Mouse (Mus musculus): ENCODE data around the gene Lmcd1. TPM values are rescaled to one million over a fixed set of nuclear protein-coding genes. Genes with fewer than 3 reads are reported as not detected.

Gene Lmcd1
- total and polyA plus RNA-seq, 3 experiments, result 0.64 to 4.8 (median 2.3) TPM

DNA sequence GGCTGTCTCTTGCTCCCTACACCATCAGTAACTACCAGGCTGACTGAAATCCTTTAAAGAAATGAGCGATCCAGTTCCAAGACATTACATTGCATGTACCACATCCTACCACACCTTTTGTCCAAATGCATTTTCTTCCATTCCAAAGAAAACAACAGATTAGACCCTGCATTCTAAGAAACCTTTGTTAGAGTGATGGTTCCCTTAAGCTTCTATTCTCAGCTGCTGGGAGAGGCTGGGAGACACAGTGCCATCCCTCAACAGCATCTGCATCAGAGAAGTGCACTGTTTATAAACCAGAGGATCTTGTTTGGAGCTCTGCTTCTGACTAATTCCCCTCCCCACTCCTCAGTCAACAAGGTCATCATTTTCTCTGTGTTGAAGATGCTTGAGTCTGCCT, 27.1 kb downstream of the Lmcd1 start:
- Histone ChIP-seq H3K79me2 (replicated peaks; ENCODE audit: control insufficient read depth, extremely low read depth, insufficient read depth, poor library complexity, severe bottlenecking) (no peaks in the 10 kb centered on the region), H3K36me3 (replicated peaks in 1 of 2; ENCODE audit: control insufficient read depth in 1 of 2, insufficient read depth in 1 of 2, low read length in 1 of 2) (no peaks in the 10 kb centered on the region), H3K4me2 (ENCODE audit: insufficient read depth, low read depth, poor library complexity, severe bottlenecking) (no peak overlapping the region), H3K9me3 (replicated peaks; ENCODE audit: low read length) (no peaks in the 10 kb centered on the region), H3K9ac (ENCODE audit: insufficient read depth, low read depth) (no peak overlapping the region), H3K27ac (ENCODE audit: insufficient read depth, low read depth) (no peak overlapping the region), H3K27me3 (replicated peaks) (peaks cover 6% of the 10 kb centered on the region), H3K4me3 (replicated peaks in 1 of 3; ENCODE audit: low read depth in 2 of 3, low read length in 2 of 3, poor library complexity in 1 of 3) (no peak overlapping the region), H3K4me1 (ENCODE audit: control insufficient read depth in 1 of 2, insufficient read depth in 2 of 2) (no peaks in the 10 kb centered on the region)
- DNase-seq (ENCODE audit: extremely low read depth), result no peak
- in situ Hi-C loops (cut with MboI; ENCODE audit: low pct_ligation_motif_present, low pct_unique_long_range_greater_than_20kb, low sequenced_read_pairs), result no loop called here
- dilution Hi-C loops (cut with MboI; ENCODE audit: extremely low pct_ligation_motif_present, extremely low pct_unique_long_range_greater_than_20kb, low sequenced_read_pairs), result no loop called here
- TF ChIP-seq ZMIZ1 (IDR thresholded peaks at IDR 0.05; ENCODE audit: low read depth, low read length), result no peak
- TF ChIP-seq TBP (conservative IDR thresholded peaks at IDR 0.05; ENCODE audit: low read depth, low read length), result no peak
- no peak for TF ChIP-seq USF1 (IDR thresholded peaks at IDR 0.05; ENCODE audit: low read depth, low read length)
- no peak for TF ChIP-seq UBTF (IDR thresholded peaks at IDR 0.05; ENCODE audit: low read depth, low read length)
- no peak for TF ChIP-seq CTCF (conservative IDR thresholded peaks at IDR 0.05 in 1 of 2, IDR thresholded peaks at IDR 0.05 in 1 of 2; ENCODE audit: low read depth in 2 of 2, low read length in 2 of 2)
- TF ChIP-seq MXI1 (IDR thresholded peaks at IDR 0.05; ENCODE audit: low read depth, low read length), result no peak
- no peak for TF ChIP-seq CHD2 (IDR thresholded peaks at IDR 0.05; ENCODE audit: low read length)
- TF ChIP-seq ETS1 (conservative IDR thresholded peaks at IDR 0.05; ENCODE audit: low read depth, low read length), result no peak

DNA sequence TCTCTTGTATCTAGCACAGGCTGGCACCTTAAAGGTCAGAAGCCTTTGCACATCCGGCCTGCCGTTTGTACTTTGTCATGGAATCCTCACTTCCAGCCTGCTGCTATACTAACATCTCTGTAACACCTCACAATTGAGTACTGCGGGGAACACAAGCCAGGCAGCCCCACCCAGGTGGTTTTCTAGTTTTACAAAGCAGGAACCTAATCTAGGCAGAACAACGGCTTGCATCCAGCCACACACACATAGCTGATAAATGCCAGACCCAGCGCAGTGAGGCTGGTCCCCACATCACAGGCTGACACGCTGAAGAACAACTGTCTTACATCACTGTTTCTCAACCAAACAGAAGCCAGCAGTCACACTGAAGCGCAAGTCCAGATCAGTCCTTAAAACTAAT, 28.7 kb downstream of the Lmcd1 start:
- dilution Hi-C loops (cut with MboI; ENCODE audit: extremely low pct_ligation_motif_present, extremely low pct_unique_long_range_greater_than_20kb, low sequenced_read_pairs), result no loop called here
- in situ Hi-C loops (cut with MboI; ENCODE audit: low pct_ligation_motif_present, low pct_unique_long_range_greater_than_20kb, low sequenced_read_pairs), result no loop called here
- no peak for DNase-seq (ENCODE audit: extremely low read depth)

More for the DNA sequence above, 28.7 kb downstream of the Lmcd1 start:
- Histone ChIP-seq H3K9ac (ENCODE audit: insufficient read depth, low read depth) (no peak overlapping the region), H3K9me3 (replicated peaks; ENCODE audit: low read length) (no peaks in the 10 kb centered on the region), H3K4me1 (ENCODE audit: control insufficient read depth in 1 of 2, insufficient read depth in 2 of 2) (no peaks in the 10 kb centered on the region), H3K4me2 (ENCODE audit: insufficient read depth, low read depth, poor library complexity, severe bottlenecking) (no peak overlapping the region), H3K4me3 (replicated peaks in 1 of 3; ENCODE audit: low read depth in 2 of 3, low read length in 2 of 3, poor library complexity in 1 of 3) (no peak overlapping the region), H3K79me2 (replicated peaks; ENCODE audit: control insufficient read depth, extremely low read depth, insufficient read depth, poor library complexity, severe bottlenecking) (no peaks in the 10 kb centered on the region), H3K36me3 (replicated peaks in 1 of 2; ENCODE audit: control insufficient read depth in 1 of 2, insufficient read depth in 1 of 2, low read length in 1 of 2) (no peaks in the 10 kb centered on the region), H3K27ac (ENCODE audit: insufficient read depth, low read depth) (no peak overlapping the region), H3K27me3 (replicated peaks) (peaks cover 6% of the 10 kb centered on the region)
- TF ChIP-seq POLR2A (IDR thresholded peaks at IDR 0.05; ENCODE audit: low read depth, low read length) (no peak), SMC3 (IDR thresholded peaks at IDR 0.05; ENCODE audit: low read depth, low read length) (no peak), IRF4 (IDR thresholded peaks at IDR 0.05; ENCODE audit: low read depth, low read length) (no peak), TCF12 (IDR thresholded peaks at IDR 0.05; ENCODE audit: low read depth, low read length) (no peak), ZMIZ1 (IDR thresholded peaks at IDR 0.05; ENCODE audit: low read depth, low read length) (no peak), MAZ (IDR thresholded peaks at IDR 0.05; ENCODE audit: low read depth, low read length) (no peak), JUN (IDR thresholded peaks at IDR 0.05; ENCODE audit: insufficient read depth, low read depth, low read length) (no peak), USF1 (IDR thresholded peaks at IDR 0.05; ENCODE audit: low read depth, low read length) (no peak), POLR2AphosphoS2 (IDR thresholded peaks at IDR 0.05; ENCODE audit: low read depth, low read length) (no peak), KAT2A (IDR thresholded peaks at IDR 0.05; ENCODE audit: insufficient replicate concordance, low read length) (no peak), PAX5 (IDR thresholded peaks at IDR 0.05; ENCODE audit: low read length) (no peak), NRF1 (IDR thresholded peaks at IDR 0.05; ENCODE audit: low read depth, low read length) (no peak), NELFE (IDR thresholded peaks at IDR 0.05; ENCODE audit: low read depth, low read length) (no peak), BHLHE40 (IDR thresholded peaks at IDR 0.05; ENCODE audit: low read depth, low read length) (no peak), MAFK (IDR thresholded peaks at IDR 0.05; ENCODE audit: insufficient replicate concordance, low read length) (no peak), ZKSCAN1 (IDR thresholded peaks at IDR 0.05; ENCODE audit: borderline replicate concordance, low read depth, low read length) (no peak), CTCF (conservative IDR thresholded peaks at IDR 0.05 in 1 of 2, IDR thresholded peaks at IDR 0.05 in 1 of 2; ENCODE audit: low read depth in 2 of 2, low read length in 2 of 2) (no peak), CHD1 (IDR thresholded peaks at IDR 0.05; ENCODE audit: low read depth, low read length) (no peak), MYC (IDR thresholded peaks at IDR 0.05; ENCODE audit: low read depth, low read length) (no peak)
